Mouse (Mus musculus) stomach, postnatal 0 days (tissue): ENCODE results near the gene Atf6b.

Experiments used
- CTCF ChIP-seq: IDR thresholded peaks from 2 replicates; pipeline ENCODE4 v1.5.1; 2016; ENCODE audit warnings: antibody characterized with exemption, low read depth, mild to moderate bottlenecking, moderate library complexity
- EP300 ChIP-seq: optimal IDR thresholded peaks from 2 replicates; pipeline ENCODE3; 2016; ENCODE audit warnings: antibody characterized with exemption

DNA sequence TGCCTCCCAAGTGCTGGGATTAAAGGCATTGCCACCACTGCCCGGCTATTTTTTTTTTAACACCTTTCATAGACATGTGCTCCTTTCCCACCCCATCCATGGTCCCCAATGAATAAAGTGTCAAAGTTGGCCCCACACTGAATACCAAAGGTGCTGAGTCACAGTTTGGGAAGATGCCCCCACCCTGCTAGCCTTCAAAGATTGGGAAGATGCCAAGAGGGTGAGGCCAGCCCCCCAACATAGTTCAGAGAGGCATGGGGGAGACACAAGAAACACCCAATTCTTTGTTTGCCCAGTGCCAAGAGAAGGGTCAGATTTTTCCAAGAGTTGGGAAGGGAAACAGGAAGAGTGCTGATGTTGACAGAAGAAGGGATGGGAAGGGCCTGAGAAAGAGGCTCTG lies 15.5 kb downstream of the Atf6b start:
- no peak for TF ChIP-seq CTCF
- TF ChIP-seq EP300 = no peak
